Mouse (Mus musculus): ENCODE data around the gene Ak8. TPM values are rescaled to one million over a fixed set of nuclear protein-coding genes. Genes with fewer than 3 reads are reported as not detected.

The Ak8 gene
- polyA plus RNA-seq, 1 experiment = 4.2 TPM

GRCm38 (mm10) chr2:28781310-28781709 is 81.3 kb downstream of the Ak8 start:
- no peaks in the 10 kb centered on the region for H3K4me1 ChIP-seq (ENCODE audit: control insufficient read depth, insufficient read depth, low read length)
- DNase-seq = no peak
- no peak overlapping the region for H3K4me3 ChIP-seq (replicated peaks; ENCODE audit: extremely low read depth, low read depth, low read length)
- TF ChIP-seq POLR2A (IDR thresholded peaks at IDR 0.05; ENCODE audit: borderline replicate concordance, extremely low read depth, low read depth, low read length) (no peak), CTCF (IDR thresholded peaks at IDR 0.05; ENCODE audit: insufficient read depth, low read length) (no peak)
- 87% methylated on average over 4 of the region's 4 CpGs for WGBS

GRCm38 (mm10) chr2:28786355-28787066 is 86.5 kb downstream of the Ak8 start:
- WGBS = 75% methylated on average over 16 of the region's 16 CpGs
- Histone ChIP-seq H3K4me3 (replicated peaks; ENCODE audit: extremely low read depth, low read depth, low read length) (no peak overlapping the region), H3K4me1 (ENCODE audit: control insufficient read depth, insufficient read depth, low read length) (no peaks in the 10 kb centered on the region)
- no peak for DNase-seq
- TF ChIP-seq CTCF (IDR thresholded peaks at IDR 0.05; ENCODE audit: insufficient read depth, low read length) (no peak), POLR2A (IDR thresholded peaks at IDR 0.05; ENCODE audit: borderline replicate concordance, extremely low read depth, low read depth, low read length) (no peak)

DNA sequence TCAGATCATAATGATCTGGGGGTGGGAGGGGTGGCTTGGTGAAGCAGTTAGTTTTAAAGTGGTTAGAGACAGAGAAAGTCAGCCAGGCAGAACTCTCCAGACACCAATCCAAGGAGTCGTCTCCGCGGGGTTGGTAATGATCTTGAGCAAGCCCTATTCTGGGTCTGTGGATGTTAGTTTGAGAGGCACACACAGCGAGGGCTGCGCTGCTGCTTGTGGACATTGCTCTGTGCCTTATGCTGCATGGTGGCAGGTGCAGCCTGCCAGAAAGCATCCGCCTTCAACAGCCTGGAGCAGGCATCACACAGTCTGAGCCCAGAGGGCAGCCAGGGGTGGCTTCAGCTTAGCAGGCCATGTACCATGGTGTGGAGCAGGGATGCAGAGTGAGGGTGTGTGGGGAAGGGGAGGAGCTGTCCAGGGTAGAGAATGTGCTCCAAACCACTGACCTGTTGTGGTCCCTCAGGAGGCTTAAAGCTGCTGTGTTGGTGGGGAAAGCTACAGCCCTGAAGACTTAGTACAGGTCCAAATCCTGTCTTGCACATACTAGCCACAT is 87.2 kb downstream of the Ak8 start:
- DNase-seq = no peak
- Histone ChIP-seq H3K4me1 (ENCODE audit: control insufficient read depth, insufficient read depth, low read length) (no peaks in the 10 kb centered on the region), H3K4me3 (replicated peaks; ENCODE audit: extremely low read depth, low read depth, low read length) (no peak overlapping the region)
- no peak for TF ChIP-seq CTCF (IDR thresholded peaks at IDR 0.05; ENCODE audit: insufficient read depth, low read length)
- TF ChIP-seq POLR2A (IDR thresholded peaks at IDR 0.05; ENCODE audit: borderline replicate concordance, extremely low read depth, low read depth, low read length) = no peak
- WGBS = 88% methylated on average over 6 of the region's 6 CpGs

DNA sequence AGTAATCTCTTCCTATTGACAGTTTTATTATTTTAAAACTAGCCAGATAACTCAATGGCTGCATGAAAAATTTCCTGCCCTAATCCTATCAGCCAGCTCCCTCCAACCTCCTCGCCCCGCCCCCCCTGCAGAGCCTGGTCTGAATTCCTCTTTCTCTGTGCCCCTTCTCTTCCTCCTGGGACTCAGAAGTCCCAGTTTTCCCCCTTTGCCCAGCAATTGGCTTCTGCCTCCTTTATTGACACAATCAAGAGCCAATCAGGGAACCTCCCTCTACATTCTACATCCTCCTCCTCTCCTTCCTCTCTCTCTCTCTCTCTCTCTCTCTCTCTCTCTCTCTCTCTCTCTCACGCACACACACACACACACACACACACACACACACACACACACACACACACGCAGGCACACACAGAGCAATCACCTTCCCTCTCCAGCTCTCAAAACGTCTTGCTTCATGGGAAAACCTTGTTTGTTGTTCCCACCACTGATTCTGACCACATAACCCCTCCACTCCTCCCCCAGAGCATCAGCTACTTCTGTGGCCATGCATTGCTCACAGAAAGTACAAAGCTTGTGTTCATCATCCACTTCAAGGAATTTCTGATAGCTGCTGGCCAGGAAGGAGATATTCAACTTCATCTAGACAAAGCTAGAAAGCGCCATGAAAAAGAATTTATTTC is 93.1 kb downstream of the Ak8 start:
- Histone ChIP-seq H3K4me3 (replicated peaks; ENCODE audit: extremely low read depth, low read depth, low read length) (no peak overlapping the region), H3K4me1 (ENCODE audit: control insufficient read depth, insufficient read depth, low read length) (no peaks in the 10 kb centered on the region)
- DNase-seq = no peak
- TF ChIP-seq POLR2A (IDR thresholded peaks at IDR 0.05; ENCODE audit: borderline replicate concordance, extremely low read depth, low read depth, low read length) (no peak), CTCF (IDR thresholded peaks at IDR 0.05; ENCODE audit: insufficient read depth, low read length) (no peak)
- WGBS = 30% methylated on average over 5 of the region's 6 CpGs

GRCm38 (mm10) chr2:28794623-28795022 is 94.7 kb downstream of the Ak8 start:
- Histone ChIP-seq H3K4me1 (ENCODE audit: control insufficient read depth, insufficient read depth, low read length) (no peaks in the 10 kb centered on the region), H3K4me3 (replicated peaks; ENCODE audit: extremely low read depth, low read depth, low read length) (no peak overlapping the region)
- TF ChIP-seq POLR2A (IDR thresholded peaks at IDR 0.05; ENCODE audit: borderline replicate concordance, extremely low read depth, low read depth, low read length) = no peak
- TF ChIP-seq CTCF (IDR thresholded peaks at IDR 0.05; ENCODE audit: insufficient read depth, low read length) = no peak
- 73% methylated on average over 5 of the region's 5 CpGs for WGBS
- DNase-seq = no peak

DNA sequence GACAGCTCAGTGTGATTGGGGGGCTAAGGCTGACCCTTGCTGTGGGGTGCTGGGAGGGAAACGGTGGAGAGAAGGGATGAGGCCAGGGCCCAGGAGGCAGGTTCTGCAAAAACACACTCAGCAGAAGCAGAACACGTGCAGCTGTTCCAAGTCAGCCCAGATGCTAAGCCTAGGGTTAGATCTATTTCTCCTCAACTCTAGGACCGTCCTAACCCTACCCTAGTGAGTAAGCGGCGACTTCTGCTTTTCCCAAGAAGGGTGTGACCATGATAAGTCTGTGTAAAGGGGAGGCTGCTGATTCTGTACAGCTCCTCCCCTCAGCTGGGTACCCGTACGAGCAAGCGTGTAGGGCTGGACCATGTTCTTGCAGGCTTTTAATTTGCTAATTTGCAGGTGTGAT is 96.3 kb downstream of the Ak8 start:
- no peaks in the 10 kb centered on the region for H3K4me1 ChIP-seq (ENCODE audit: control insufficient read depth, insufficient read depth, low read length)
- 65% methylated on average over 8 of the region's 8 CpGs for WGBS
- DNase-seq = no peak
- TF ChIP-seq CTCF (IDR thresholded peaks at IDR 0.05; ENCODE audit: insufficient read depth, low read length) = no peak
- TF ChIP-seq POLR2A (IDR thresholded peaks at IDR 0.05; ENCODE audit: borderline replicate concordance, extremely low read depth, low read depth, low read length) = no peak
- H3K4me3 ChIP-seq (replicated peaks; ENCODE audit: extremely low read depth, low read depth, low read length) = no peak overlapping the region

- TF ChIP-seq CTCF (IDR thresholded peaks at IDR 0.05; ENCODE audit: insufficient read depth, low read length) = no peak
- TF ChIP-seq POLR2A (IDR thresholded peaks at IDR 0.05; ENCODE audit: borderline replicate concordance, extremely low read depth, low read depth, low read length) = no peak
- 56% methylated on average over 18 of the region's 18 CpGs for WGBS
- Histone ChIP-seq H3K4me1 (ENCODE audit: control insufficient read depth, insufficient read depth, low read length) (no peaks in the 10 kb centered on the region), H3K4me3 (replicated peaks; ENCODE audit: extremely low read depth, low read depth, low read length) (no peak overlapping the region)
- no peak for DNase-seq
Measured at GRCm38 (mm10) chr2:28797490-28798106, 97.6 kb downstream of the Ak8 start.

DNA sequence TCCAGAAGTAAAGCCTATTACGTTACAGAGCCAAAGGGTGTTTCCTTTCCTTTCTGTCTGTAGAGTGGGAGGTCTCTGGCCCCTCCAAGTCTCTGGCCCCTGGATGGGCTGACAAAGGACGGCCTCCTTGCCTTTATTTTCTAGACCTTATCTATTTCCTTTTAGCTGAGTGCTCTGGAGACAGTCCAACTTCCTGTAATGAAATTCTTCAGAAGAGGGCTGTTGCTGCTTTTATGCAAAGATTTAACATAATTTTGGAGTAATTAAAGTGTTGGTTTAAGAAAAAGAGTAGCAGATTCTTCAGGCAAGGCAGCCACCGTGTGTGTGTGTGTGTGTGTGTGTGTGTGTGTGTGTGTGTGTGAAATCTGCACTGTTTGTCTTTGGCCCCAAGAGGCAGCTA is 98.4 kb downstream of the Ak8 start:
- 7% methylated on average over 3 of the region's 3 CpGs for WGBS
- Histone ChIP-seq H3K4me1 (ENCODE audit: control insufficient read depth, insufficient read depth, low read length) (no peaks in the 10 kb centered on the region), H3K4me3 (replicated peaks; ENCODE audit: extremely low read depth, low read depth, low read length) (no peak overlapping the region)
- TF ChIP-seq CTCF (IDR thresholded peaks at IDR 0.05; ENCODE audit: insufficient read depth, low read length) (no peak), POLR2A (IDR thresholded peaks at IDR 0.05; ENCODE audit: borderline replicate concordance, extremely low read depth, low read depth, low read length) (no peak)
- DNase-seq = no peak

DNA sequence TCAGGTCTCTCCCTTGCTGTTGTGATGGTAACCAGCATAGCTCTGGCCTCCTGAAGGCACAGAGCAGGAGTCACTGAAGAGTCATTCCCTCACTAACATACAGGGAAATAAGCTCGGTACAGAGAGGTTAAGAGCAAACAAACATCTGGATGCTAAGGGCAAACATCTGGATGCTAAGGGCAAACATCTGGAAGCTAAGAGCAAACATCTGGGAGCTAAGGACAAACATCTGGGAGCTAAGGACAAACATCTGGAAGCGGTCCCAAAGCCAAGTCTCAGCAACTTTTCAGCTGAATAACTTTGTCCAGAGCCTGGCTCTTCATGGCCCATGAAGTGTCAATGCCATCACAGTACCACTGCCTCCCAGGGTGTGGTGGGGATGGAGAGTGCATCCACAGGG is 99.6 kb downstream of the Ak8 start:
- no peaks in the 10 kb centered on the region for H3K4me1 ChIP-seq (ENCODE audit: control insufficient read depth, insufficient read depth, low read length)
- H3K4me3 ChIP-seq (replicated peaks; ENCODE audit: extremely low read depth, low read depth, low read length) = no peak overlapping the region
- 40% methylated on average over 2 of the region's 2 CpGs for WGBS
- TF ChIP-seq CTCF (IDR thresholded peaks at IDR 0.05; ENCODE audit: insufficient read depth, low read length) = no peak
- no peak for TF ChIP-seq POLR2A (IDR thresholded peaks at IDR 0.05; ENCODE audit: borderline replicate concordance, extremely low read depth, low read depth, low read length)
- no peak for DNase-seq
